8 mouse cellular contexts compared by ENCODE assay signal in the genomic region with DNA sequence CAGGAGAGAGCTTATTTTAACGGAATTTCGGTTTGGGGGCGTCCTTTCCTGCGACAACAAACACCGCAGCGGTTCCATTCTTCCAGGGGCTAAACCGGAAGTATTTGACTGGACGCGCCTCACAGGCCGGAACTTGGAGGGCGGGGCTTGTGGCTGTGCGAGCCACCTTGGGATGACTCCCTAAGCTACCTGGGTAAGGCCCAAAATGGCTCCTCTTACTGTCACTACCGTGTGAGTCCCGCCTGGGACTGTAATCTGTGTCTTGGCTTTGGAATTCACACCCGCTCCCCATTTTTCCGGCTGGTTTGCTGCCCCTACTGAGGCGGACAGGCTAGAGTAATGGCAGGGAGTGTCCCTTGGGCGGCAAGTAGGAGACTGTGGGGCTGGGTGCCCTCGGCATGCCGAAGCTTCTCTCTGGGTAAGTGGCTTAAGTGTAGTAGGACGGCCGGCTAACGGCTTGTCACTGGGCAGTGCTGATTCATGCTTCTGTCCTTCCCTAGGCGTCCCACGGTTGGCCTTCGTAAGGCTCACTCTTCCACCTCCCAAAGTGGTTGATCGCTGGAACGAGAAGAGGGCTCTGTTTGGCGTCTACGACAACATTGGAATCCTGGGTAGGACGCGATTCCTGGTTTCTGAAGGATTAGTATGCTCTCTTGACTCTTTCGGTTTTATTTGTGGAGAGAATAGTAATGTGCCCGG. TPM values are rescaled to one million over a fixed set of nuclear protein-coding genes. Genes with fewer than 3 reads are reported as not detected.
DNase-seq lines count a peak whose midpoint lies in the region; ATAC-seq lines count a peak whose summit lies in the region.

No protein-coding gene starts in this region.

- H3K36me3 ChIP-seq in hindbrain, embryonic 13.5 days, result peaks cover 52% of the 10 kb centered on the region

- H3K27ac ChIP-seq in hindbrain, embryonic 13.5 days, result peak overlapping the region; percentile 99

- H3K4me3 ChIP-seq in hindbrain, embryonic 13.5 days, result peak overlapping the region; percentile 70

- peak overlapping the region; percentile 67 for H3K4me2 ChIP-seq in hindbrain, embryonic 13.5 days

- H3K27me3 ChIP-seq in hindbrain, embryonic 13.5 days, result no peaks in the 10 kb centered on the region

- H3K9ac ChIP-seq in hindbrain, embryonic 13.5 days, result peak overlapping the region; percentile 82

- peaks cover 32% of the 10 kb centered on the region for H3K4me1 ChIP-seq in hindbrain, embryonic 13.5 days (replicated peaks)

- ATAC-seq in hindbrain, embryonic 13.5 days (ENCODE audit: low FRiP score), result peak; percentile 97

- WGBS in hindbrain, embryonic 13.5 days, result under 1% methylated on average over 34 of the region's 34 CpGs

- H3K9me3 ChIP-seq in hindbrain, embryonic 13.5 days, result no peaks in the 10 kb centered on the region

- DNase-seq in NIH3T3 (ENCODE audit: low read depth), result peak; percentile 94
- peak; percentile 97 to 98 for DNase-seq in cerebellum, postnatal 10 days
- peak; percentile 87 to 88 for DNase-seq in frontal cortex, postnatal 14 days (ENCODE audit: low spot score in 2 of 2)
- DNase-seq in layer of hippocampus, postnatal 25 days (ENCODE audit: extremely low spot score in 1 of 2, low spot score in 1 of 2), result peak; percentile 74 to 80
- peak; percentile 95 for DNase-seq in lung, postnatal 25 days (ENCODE audit: low spot score)
- peak; percentile 95 for DNase-seq in retina, embryonic 14.5 days (ENCODE audit: low spot score)
- DNase-seq in thymus, postnatal 4 days, result peak; percentile 93

RNA-seq across cellular contexts. Expression of a gene that starts 0.6 kb away (rescaled TPM):
- 158 and 164 TPM in 2 replicates for polyA plus RNA-seq in hindbrain, embryonic 13.5 days (2015; fragmentation: Nextera tagmentation; extraction: Ambion mirVana)
- 10 to 100 TPM; 64.4 to 66.0 TPM for total RNA-seq in layer of hippocampus, postnatal 25 days (2021)

RNA-seq across cellular contexts. Expression of a gene that starts 0.7 kb away (rescaled TPM):
- polyA plus RNA-seq in hindbrain, embryonic 13.5 days (2015; fragmentation: Nextera tagmentation; extraction: Ambion mirVana), result 56.7 and 62.9 TPM in 2 replicates
- 10 to 100 TPM; 24.1 to 27.6 TPM for total RNA-seq in layer of hippocampus, postnatal 25 days (2021)

RNA-seq across cellular contexts. Expression of a gene that starts 23.2 kb away (rescaled TPM):
- polyA plus RNA-seq in hindbrain, embryonic 13.5 days (2015; fragmentation: Nextera tagmentation; extraction: Ambion mirVana), result 11.3 and 12.9 TPM in 2 replicates
- total RNA-seq in layer of hippocampus, postnatal 25 days (2021), result 10 to 100 TPM; 71.1 to 71.4 TPM

RNA-seq across cellular contexts. Expression of a gene that starts 25.9 kb away (rescaled TPM):
- polyA plus RNA-seq in hindbrain, embryonic 13.5 days (2015; fragmentation: Nextera tagmentation; extraction: Ambion mirVana), result 1,320 and 1,327 TPM in 2 replicates
- 1,000 to 10,000 TPM; 2,323 to 2,636 TPM for total RNA-seq in layer of hippocampus, postnatal 25 days (2021)

RNA-seq across cellular contexts. Expression of a gene that starts 39.5 kb away (rescaled TPM):
- 4.3 and 5.0 TPM in 2 replicates for polyA plus RNA-seq in hindbrain, embryonic 13.5 days (2015; fragmentation: Nextera tagmentation; extraction: Ambion mirVana)
- total RNA-seq in layer of hippocampus, postnatal 25 days (2021), result 1 to 10 TPM; 2.5 to 3.3 TPM

Comparison
In these comparisons a context has a peak if more than half of its experiments do, and no peak if none do; other contexts are left out.
1. Peak in every context shown above with its lines: DNase-seq, ATAC-seq, H3K4me3 ChIP-seq and H3K27ac ChIP-seq.